Mouse (Mus musculus) testis, adult 2 months (tissue): ENCODE results near the gene Ift122. TPM values are rescaled to one million over a fixed set of nuclear protein-coding genes. Genes with fewer than 3 reads are reported as not detected.

Source experiments
- H3K27ac ChIP-seq: fragments of 200-500 bp; 2 replicates; pipeline ENCODE4 v1.5.1; 2012; ENCODE audit warnings: low read depth, low read length; ENCODE audit not compliant: control insufficient read depth, insufficient read depth
- H3K27me3 ChIP-seq: fragments of 200-500 bp; 2 replicates; pipeline ENCODE4 v1.6.1; 2012; ENCODE audit warnings: mild to moderate bottlenecking, low read length, moderate library complexity; ENCODE audit not compliant: control insufficient read depth, insufficient read depth
- H3K36me3 ChIP-seq: fragments of 200-500 bp; 2 replicates; pipeline ENCODE4 v1.6.1; 2012; ENCODE audit warnings: mild to moderate bottlenecking, low read length; ENCODE audit not compliant: control insufficient read depth, insufficient read depth
- H3K4me1 ChIP-seq: fragments of 200-500 bp; 2 replicates; pipeline ENCODE4 v1.6.1; 2012; ENCODE audit warnings: low read length; ENCODE audit not compliant: control insufficient read depth, insufficient read depth
- H3K4me3 ChIP-seq: fragments of 200-500 bp; 2 replicates; pipeline ENCODE4 v1.5.1; 2012; ENCODE audit warnings: low read depth, mild to moderate bottlenecking, low read length, moderate library complexity, mixed read lengths; ENCODE audit not compliant: control insufficient read depth
- CTCF ChIP-seq: fragments of 200-500 bp; IDR thresholded peaks from 2 replicates; pipeline ENCODE4 v1.5.1; 2012; ENCODE audit warnings: low read depth, mild to moderate bottlenecking, inconsistent platforms, low read length, moderate library complexity; ENCODE audit not compliant: control insufficient read depth, insufficient read depth, insufficient replicate concordance
- POLR2A ChIP-seq: fragments of 200-500 bp; IDR thresholded peaks from 2 replicates; pipeline ENCODE4 v1.6.1; 2012; ENCODE audit warnings: low read depth, mild to moderate bottlenecking, inconsistent platforms, low read length, moderate library complexity; ENCODE audit not compliant: control insufficient read depth
- polyA plus RNA-seq: library from polyadenylated mRNA; depleted of rRNA; stranded (reverse); fragments of >200 nt; gene quantifications from 2 replicates; pipeline ENCODE4 v1.2.3, GENCODE M21; 2012

Gene Ift122
- polyA plus RNA-seq, 1 experiment, result 128 TPM

GRCm38 (mm10) chr6:115916611-115917010 lies 63.3 kb downstream of the Ift122 start:
- H3K36me3 ChIP-seq, result peaks cover 1% of the 10 kb centered on the region; the same call in 1 of the 2 replicates
- no peak overlapping the region for H3K4me3 ChIP-seq
- H3K27ac ChIP-seq, result no peak overlapping the region
- TF ChIP-seq POLR2A, result no peak
- no peak for TF ChIP-seq CTCF
- H3K27me3 ChIP-seq, result no peaks in the 10 kb centered on the region
- H3K4me1 ChIP-seq, result peaks cover 5% of the 10 kb centered on the region

- Histone ChIP-seq H3K27ac (no peak overlapping the region), H3K27me3 (no peaks in the 10 kb centered on the region), H3K4me3 (no peak overlapping the region), H3K4me1 (peaks cover 5% of the 10 kb centered on the region), H3K36me3 (peaks cover 1% of the 10 kb centered on the region; the same call in 1 of the 2 replicates)
- TF ChIP-seq POLR2A (no peak), CTCF (no peak)
These were observed 65.3 kb downstream of the Ift122 start for GRCm38 (mm10) chr6:115918615-115919014.

- TF ChIP-seq POLR2A, result no peak
- no peak for TF ChIP-seq CTCF
- Histone ChIP-seq H3K36me3 (peaks cover 1% of the 10 kb centered on the region; the same call in 1 of the 2 replicates), H3K27me3 (no peaks in the 10 kb centered on the region), H3K27ac (peak overlapping the region; percentile 26; the same call in 1 of the 2 replicates), H3K4me1 (peaks cover 5% of the 10 kb centered on the region), H3K4me3 (no peak overlapping the region)
These were observed 66.6 kb downstream of the Ift122 start for GRCm38 (mm10) chr6:115919876-115920275.

GRCm38 (mm10) chr6:115924829-115925228 lies 71.6 kb downstream of the Ift122 start:
- H3K27me3 ChIP-seq, result no peaks in the 10 kb centered on the region
- H3K4me3 ChIP-seq, result no peak overlapping the region
- H3K36me3 ChIP-seq, result no peaks in the 10 kb centered on the region; the same call in none of the 2 replicates
- peaks cover 3% of the 10 kb centered on the region; the same call in 1 of the 2 replicates for H3K4me1 ChIP-seq
- H3K27ac ChIP-seq, result no peak overlapping the region
- no peak for TF ChIP-seq POLR2A
- TF ChIP-seq CTCF, result no peak

DNA sequence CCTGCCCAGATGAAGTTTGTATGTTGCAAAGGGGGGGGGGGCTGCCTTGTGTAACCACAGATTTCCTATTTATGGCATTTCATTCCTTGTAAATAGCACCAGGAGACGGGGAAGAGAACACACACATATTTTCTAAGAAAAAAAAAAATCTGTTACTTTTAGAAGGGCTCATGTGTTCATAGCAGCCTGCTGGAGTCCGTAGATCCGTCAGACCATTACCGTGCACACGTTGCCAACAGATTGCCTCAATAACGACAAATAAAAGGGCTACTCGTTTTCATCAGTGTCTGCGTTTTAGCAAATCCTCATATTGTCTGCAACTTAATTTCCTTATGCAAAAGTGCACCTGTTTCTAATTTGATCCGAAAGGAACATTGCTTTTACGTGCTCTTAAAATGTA lies 73.1 kb downstream of the Ift122 start:
- TF ChIP-seq POLR2A (no peak), CTCF (no peak)

GRCm38 (mm10) chr6:115927292-115928242 lies 74.3 kb downstream of the Ift122 start:
- no peaks in the 10 kb centered on the region; the same call in none of the 2 replicates for H3K36me3 ChIP-seq
- no peaks in the 10 kb centered on the region; the same call in 1 of the 2 replicates for H3K4me1 ChIP-seq
- no peak overlapping the region for H3K27ac ChIP-seq
- no peak overlapping the region for H3K4me3 ChIP-seq
- H3K27me3 ChIP-seq, result no peaks in the 10 kb centered on the region
- TF ChIP-seq POLR2A (no peak), CTCF (no peak)

More for the DNA sequence above, 73.1 kb downstream of the Ift122 start:
- Histone ChIP-seq H3K4me3 (no peak overlapping the region), H3K27ac (no peak overlapping the region), H3K27me3 (no peaks in the 10 kb centered on the region), H3K36me3 (no peaks in the 10 kb centered on the region; the same call in none of the 2 replicates), H3K4me1 (no peaks in the 10 kb centered on the region; the same call in 1 of the 2 replicates)

- Histone ChIP-seq H3K36me3 (no peaks in the 10 kb centered on the region; the same call in none of the 2 replicates), H3K4me3 (no peak overlapping the region), H3K27me3 (no peaks in the 10 kb centered on the region), H3K27ac (no peak overlapping the region), H3K4me1 (no peaks in the 10 kb centered on the region; the same call in 1 of the 2 replicates)
- TF ChIP-seq CTCF (no peak), POLR2A (no peak)
These were observed 76.7 kb downstream of the Ift122 start for GRCm38 (mm10) chr6:115930018-115930417.
